Mouse (Mus musculus) MEL (cell line): ENCODE results near the gene Il1r2.

ENCODE experiments used
- NRF1 ChIP-seq: IDR thresholded peaks from 2 replicates; pipeline ENCODE4 v1.6.1; 2014; ENCODE audit warnings: low read depth, mild to moderate bottlenecking, inconsistent platforms, low read length, improper control_type of control experiment, moderate library complexity; ENCODE audit not compliant: poor library complexity, insufficient read depth, severe bottlenecking
- POLR2A ChIP-seq, 2 experiments: IDR thresholded peaks; 2 replicates each; pipeline ENCODE4 v1.6.1; 2011 to 2012; ENCODE audit warnings: low read length in 2 of 2, mild to moderate bottlenecking in 2 of 2, control low read depth in 1 of 2, improper control_type of control experiment in 1 of 2, low read depth in 1 of 2, moderate library complexity in 1 of 2; ENCODE audit not compliant: control insufficient read depth in 1 of 2, insufficient read depth in 1 of 2, poor library complexity in 1 of 2
- POLR2AphosphoS2 ChIP-seq: IDR thresholded peaks from 2 replicates; pipeline ENCODE4 v1.6.1; 2011; ENCODE audit warnings: low read length, improper control_type of control experiment
- SIN3A ChIP-seq: IDR thresholded peaks from 2 replicates; pipeline ENCODE4 v1.6.1; 2012; ENCODE audit warnings: low read length, improper control_type of control experiment, inconsistent platforms

GRCm38 (mm10) chr1:40055051-40055450, 18.8 kb upstream of the Il1r2 start:
- TF ChIP-seq POLR2AphosphoS2 (no peak), NRF1 (no peak), POLR2A (IDR thresholded peaks at IDR 0.05; ENCODE audit: control insufficient read depth in 1 of 2, insufficient read depth in 1 of 2, low read depth in 1 of 2, low read length in 2 of 2, poor library complexity in 1 of 2) (no peak), SIN3A (no peak)
